Mouse (Mus musculus): ENCODE data around the gene Gab3.
"Not testable (repeated sequence)": the region's sequence is repeated elsewhere in the genome, so short reads cannot be mapped to it uniquely, and the experiment has no call there.

Gab3 gene

GRCm38 (mm10) chrX:75045931-75046330, 39.3 kb downstream of the Gab3 start:
- in situ Hi-C loops (cut with MboI; ENCODE audit: low pct_unique_long_range_greater_than_20kb in 1 of 2, low sequenced_read_pairs in 2 of 2, unreplicated experiment in 1 of 2) = no loop called here

- in situ Hi-C loops (cut with MboI; ENCODE audit: low pct_unique_long_range_greater_than_20kb in 1 of 2, low sequenced_read_pairs in 2 of 2, unreplicated experiment in 1 of 2) = no loop called here
Observed at GRCm38 (mm10) chrX:75044595-75044994, 40.7 kb downstream of the Gab3 start.

- in situ Hi-C loops (cut with MboI; ENCODE audit: low pct_unique_long_range_greater_than_20kb in 1 of 2, low sequenced_read_pairs in 2 of 2, unreplicated experiment in 1 of 2) = no loop called here
Observed at GRCm38 (mm10) chrX:75036626-75037025, 48.6 kb downstream of the Gab3 start.

- in situ Hi-C loops (cut with MboI; ENCODE audit: low pct_unique_long_range_greater_than_20kb in 1 of 2, low sequenced_read_pairs in 2 of 2, unreplicated experiment in 1 of 2) = no loop called here
Observed at GRCm38 (mm10) chrX:75035162-75035561, 50.1 kb downstream of the Gab3 start.

GRCm38 (mm10) chrX:75034054-75034453, 51.2 kb downstream of the Gab3 start:
- in situ Hi-C loops (cut with MboI; ENCODE audit: low pct_unique_long_range_greater_than_20kb in 1 of 2, low sequenced_read_pairs in 2 of 2, unreplicated experiment in 1 of 2) = not testable (repeated sequence)

- in situ Hi-C loops (cut with MboI; ENCODE audit: low pct_unique_long_range_greater_than_20kb in 1 of 2, low sequenced_read_pairs in 2 of 2, unreplicated experiment in 1 of 2) = no loop called here
Observed at GRCm38 (mm10) chrX:74983734-74984133, 101.5 kb downstream of the Gab3 start.

GRCm38 (mm10) chrX:74962899-74963298, 122.4 kb downstream of the Gab3 start:
- in situ Hi-C loops (cut with MboI; ENCODE audit: low pct_unique_long_range_greater_than_20kb in 1 of 2, low sequenced_read_pairs in 2 of 2, unreplicated experiment in 1 of 2) = not testable (repeated sequence)

- in situ Hi-C loops (cut with MboI; ENCODE audit: low pct_unique_long_range_greater_than_20kb in 1 of 2, low sequenced_read_pairs in 2 of 2, unreplicated experiment in 1 of 2) = not testable (repeated sequence)
Observed at GRCm38 (mm10) chrX:74959161-74959560, 126.1 kb downstream of the Gab3 start.
